Mouse (Mus musculus): ENCODE measurements at regions not wholly inside any gene's neighbourhood (a gene's known extent, or its start where the extent isn't known, plus 50 kb on each side); places are given as distances from the start of the nearest gene placed in this dataset.

- TF ChIP-seq CTCF (IDR thresholded peaks at IDR 0.05; ENCODE audit: extremely low read depth, insufficient read depth, insufficient read length, insufficient replicate concordance) (no peak), POLR2A (IDR thresholded peaks at IDR 0.05; ENCODE audit: low read depth, low read length) (no peak)
Observed at GRCm38 (mm10) chr16:50036296-50036734, 236.0 kb downstream of the Cd47 start.

All from spleen, adult 2 months (tissue).